Mouse (Mus musculus) spleen, embryonic (tissue): Measurements from ENCODE around the gene Arfgef2.

Experiments used
- CTCF ChIA-PET: fragments of 350-600 bp; sonication (Branson Sonifier 250); formaldehyde crosslinking; loops from one replicate; lab custom pipeline; 2022; lab: Charles Lee

Gene Arfgef2

DNA sequence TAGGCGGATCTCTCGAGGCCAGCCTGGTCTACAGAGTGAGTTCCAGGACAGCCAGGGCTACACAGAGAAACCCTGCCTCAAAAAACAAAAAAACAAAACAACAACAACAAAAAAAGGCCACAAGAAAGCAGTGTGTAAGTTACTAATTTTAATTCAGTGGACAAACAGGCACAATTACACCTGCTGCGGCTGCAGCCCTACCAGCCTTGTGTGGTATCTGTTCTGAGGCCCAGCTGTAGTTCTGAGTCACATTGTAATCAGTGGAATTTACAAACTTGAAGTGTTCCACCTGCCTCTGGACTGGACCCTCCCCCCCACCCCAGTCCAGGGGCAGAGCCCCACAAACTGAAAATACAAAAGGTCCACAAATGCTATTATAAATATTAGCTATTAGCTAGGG lies 2.1 kb upstream of the Arfgef2 start:
- CTCF ChIA-PET = no interaction called here

DNA sequence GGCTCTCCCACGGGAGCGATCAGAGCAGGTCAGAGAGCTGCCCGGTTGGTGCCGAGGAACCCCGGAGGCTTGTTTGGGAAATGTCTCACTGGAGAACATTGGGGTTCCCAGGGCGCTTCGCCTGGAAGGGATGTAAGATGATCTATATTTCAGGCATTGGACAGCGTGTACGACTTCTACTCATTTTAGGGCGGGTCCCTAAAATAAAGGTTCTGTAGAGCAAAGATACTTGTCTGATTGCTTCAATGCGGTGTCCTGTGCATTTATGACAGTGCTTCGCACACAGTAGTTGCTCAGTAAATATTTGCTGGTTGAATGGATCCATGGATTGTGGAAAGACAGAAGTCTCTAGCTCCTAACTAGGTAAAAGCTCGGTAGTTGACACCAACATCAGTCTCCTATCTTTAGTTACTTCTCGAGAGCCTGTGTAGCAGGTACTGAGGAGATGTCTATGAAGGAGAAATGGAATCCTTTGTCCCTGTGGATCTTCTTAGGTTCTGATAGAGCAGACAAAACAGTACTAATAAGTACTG lies 851 bp downstream of the Arfgef2 start:
- CTCF ChIA-PET = interaction anchor here (0.9 to 1.3 kb wide), 2 partner anchors 14 to 31 kb away, joined by 3 to 4 read pairs; partner anchors contain the start of gene Trp53rkb

GRCm38 (mm10) chr2:166806813-166807212 lies 1.4 kb downstream of the Arfgef2 start:
- CTCF ChIA-PET = interaction anchor here (1.3 kb wide), 1 partner anchor 15 kb away, joined by 4 read pairs; the partner anchor contains the start of gene Trp53rkb

GRCm38 (mm10) chr2:166809499-166809898 lies 4.1 kb downstream of the Arfgef2 start:
- CTCF ChIA-PET = interaction anchor here (0.6 kb wide), 1 partner anchor 81 kb away, joined by 3 read pairs; no protein-coding TSS in a partner anchor

DNA sequence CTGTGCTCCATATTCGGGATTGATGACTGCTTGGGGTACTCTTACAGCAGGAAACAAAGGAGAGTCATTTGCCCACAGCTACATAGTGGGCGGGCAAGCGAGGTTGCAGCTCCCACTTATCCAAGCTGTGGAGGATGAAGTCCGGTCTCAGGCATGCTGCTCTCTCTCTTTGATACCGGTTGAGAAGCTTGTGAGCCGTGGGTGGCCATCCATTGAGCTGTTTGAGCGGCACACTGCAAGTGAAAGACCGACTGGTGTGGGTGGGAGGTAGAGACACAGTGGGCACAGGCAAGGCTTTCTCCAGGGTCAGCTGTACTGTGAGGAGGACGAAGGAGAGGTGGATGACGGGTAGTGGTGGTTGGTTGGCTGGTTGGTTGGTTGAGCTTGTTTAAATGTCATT lies 5.4 kb downstream of the Arfgef2 start:
- CTCF ChIA-PET = no interaction called here

DNA sequence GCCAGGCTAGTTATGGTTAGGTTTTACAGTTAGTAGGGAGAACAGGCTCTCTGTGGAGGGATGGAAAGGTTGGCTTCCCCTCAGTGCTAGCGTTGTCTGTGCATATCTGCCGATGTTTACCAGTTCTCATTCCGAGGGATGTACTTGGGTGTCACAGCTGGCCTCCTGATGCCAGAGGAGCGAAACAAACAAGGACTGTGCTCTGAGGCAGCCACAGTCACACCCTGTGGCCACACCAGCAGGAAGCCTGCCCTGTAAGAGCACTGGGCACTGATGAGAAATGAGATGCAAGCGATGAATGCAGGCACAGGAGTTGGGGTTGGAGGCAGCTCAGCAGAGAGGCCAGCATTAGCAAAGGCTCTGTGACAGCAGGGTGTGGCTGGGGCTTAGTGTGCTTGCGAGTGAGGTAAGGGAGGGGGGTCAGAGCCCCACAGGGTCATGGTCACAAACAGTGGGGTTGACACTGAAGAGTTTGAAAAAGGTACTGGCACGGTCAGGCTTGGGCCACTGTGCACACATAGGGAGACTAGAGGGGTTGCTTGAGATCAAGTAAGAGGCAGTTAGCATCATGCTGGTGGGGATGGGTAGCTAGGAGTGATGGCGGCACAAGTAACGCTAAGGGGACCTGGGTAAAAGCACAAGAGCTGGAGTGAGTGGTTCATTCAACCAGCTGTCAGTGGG lies 13.2 kb downstream of the Arfgef2 start:
- CTCF ChIA-PET = interaction anchor here (0.6 kb wide), 1 partner anchor 214 kb away, joined by 3 read pairs; no protein-coding TSS in a partner anchor

GRCm38 (mm10) chr2:166819849-166820248 lies 14.5 kb downstream of the Arfgef2 start:
- CTCF ChIA-PET = interaction anchor here (1.0 kb wide), 1 partner anchor 165 kb away, joined by 3 read pairs; no protein-coding TSS in a partner anchor

DNA sequence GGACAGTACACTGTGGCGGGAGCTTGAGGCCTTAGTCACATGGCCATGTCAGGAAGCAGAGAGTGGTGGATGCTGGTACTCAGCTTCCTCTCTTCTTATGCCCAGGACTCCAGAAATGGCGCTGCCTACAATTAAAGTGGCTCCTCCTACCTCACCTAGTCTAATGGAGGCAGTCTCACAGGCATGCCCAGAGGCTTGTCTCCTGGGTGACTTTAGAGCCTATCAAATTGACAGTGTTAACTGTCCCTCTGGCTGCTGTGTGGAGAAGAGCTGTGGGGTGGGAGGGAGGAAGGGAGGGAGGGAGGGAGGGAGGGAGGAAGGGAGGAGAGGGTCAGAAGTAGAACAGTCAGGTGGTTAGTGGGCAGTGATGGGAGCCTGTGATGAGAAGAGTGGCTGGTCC lies 15.5 kb downstream of the Arfgef2 start:
- CTCF ChIA-PET = interaction anchor here (0.6 to 1.0 kb wide), 2 partner anchors 164 to 1107 kb away, joined by 3 read pairs; no protein-coding TSS in a partner anchor

GRCm38 (mm10) chr2:166821406-166821805 lies 16.0 kb downstream of the Arfgef2 start:
- CTCF ChIA-PET = no interaction called here

GRCm38 (mm10) chr2:166822119-166822826 lies 16.9 kb downstream of the Arfgef2 start:
- CTCF ChIA-PET = no interaction called here

DNA sequence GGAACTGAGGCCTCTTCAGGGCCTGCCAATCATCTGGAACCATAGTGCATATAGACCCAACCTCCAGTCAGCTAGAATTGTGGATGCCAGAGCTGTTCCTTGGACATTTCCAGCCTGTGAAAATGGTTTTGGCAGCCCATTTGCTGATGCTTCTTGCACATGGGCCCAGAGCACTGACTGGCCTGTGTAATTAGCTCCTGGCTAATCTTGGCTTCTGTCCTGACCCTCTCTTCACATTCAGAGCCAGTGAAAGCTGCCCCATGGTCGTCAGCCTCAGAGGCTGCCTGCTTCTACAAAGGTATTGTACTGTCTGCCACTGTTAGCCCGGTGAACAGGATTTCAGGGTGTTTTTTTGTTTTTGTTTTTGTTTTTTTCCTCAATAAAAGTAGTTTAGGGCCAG lies 17.5 kb downstream of the Arfgef2 start:
- CTCF ChIA-PET = no interaction called here

GRCm38 (mm10) chr2:166824386-166824785 lies 19.0 kb downstream of the Arfgef2 start:
- CTCF ChIA-PET = no interaction called here

DNA sequence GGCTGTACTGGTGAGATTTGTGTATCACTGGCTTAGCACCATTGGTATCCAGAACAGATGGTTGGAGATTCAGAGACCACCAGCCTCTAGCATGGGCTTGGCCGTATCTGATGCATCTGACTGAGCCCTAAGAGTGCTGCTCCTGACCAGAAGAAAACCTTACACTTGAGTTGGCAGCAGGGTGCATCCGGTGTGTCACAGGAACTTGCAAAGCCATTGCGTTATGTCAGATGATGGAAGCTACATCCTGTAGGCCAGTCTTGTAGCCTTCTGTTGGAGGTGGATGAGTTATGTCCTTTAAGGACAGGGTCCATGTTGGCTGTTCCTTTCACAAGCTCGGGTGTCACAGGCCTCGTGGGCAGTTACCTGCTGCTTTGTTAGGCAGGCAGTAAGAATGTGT lies 19.6 kb downstream of the Arfgef2 start:
- CTCF ChIA-PET = no interaction called here

DNA sequence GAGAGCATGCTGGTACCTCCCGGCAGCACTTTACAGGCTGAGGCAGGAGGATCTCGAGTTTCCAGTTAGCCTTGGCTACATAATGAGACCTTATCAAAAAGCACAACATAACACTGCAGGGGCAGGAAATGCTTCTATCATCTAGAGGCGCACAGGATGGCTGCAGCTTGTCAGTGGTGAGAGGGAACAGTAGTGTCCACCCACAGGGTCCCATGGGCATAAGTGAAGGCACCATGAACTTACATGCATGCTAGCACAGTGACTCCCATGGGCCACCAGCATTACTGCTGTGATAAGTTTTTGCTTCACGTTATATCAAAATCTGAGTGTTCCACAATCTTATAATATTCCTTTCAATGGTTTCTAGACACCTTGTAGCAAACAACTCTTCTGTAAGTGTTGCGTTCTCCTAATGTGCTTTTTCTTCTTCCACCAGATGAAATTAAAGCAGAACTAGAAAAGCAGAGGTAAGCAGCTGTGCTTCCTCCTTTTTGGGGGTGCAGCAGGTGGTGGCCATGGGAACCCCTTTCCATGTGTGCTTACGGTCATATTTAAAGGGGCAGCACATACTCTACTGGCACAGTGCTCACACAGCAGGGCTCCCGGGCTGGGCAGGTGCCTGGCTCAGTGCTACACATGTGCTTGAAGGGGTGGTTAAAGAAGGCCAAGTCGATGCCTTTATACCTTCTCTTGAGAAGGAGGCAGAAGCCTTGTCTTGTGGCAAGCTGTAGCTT lies 21.3 kb downstream of the Arfgef2 start:
- CTCF ChIA-PET = no interaction called here

DNA sequence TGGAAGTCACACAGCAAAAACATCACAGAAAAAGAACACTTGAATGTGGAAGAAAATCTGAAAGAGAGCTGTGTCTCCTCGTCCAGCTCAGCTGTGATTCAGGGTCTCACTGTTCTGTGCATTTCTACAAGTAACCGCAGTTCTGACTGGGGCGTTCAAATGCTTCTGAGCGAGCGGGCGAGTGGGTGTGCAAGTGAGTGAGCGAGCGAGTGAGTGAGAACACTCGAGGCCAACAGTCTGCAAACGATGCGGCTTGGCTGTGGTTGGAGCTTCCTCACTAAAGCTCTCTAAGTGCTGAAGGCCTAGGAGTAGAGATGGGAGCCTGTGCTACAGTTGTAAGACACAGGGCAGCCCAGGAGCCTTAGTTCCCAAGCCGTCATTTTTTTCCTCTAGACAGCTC lies 22.9 kb downstream of the Arfgef2 start:
- CTCF ChIA-PET = no interaction called here

DNA sequence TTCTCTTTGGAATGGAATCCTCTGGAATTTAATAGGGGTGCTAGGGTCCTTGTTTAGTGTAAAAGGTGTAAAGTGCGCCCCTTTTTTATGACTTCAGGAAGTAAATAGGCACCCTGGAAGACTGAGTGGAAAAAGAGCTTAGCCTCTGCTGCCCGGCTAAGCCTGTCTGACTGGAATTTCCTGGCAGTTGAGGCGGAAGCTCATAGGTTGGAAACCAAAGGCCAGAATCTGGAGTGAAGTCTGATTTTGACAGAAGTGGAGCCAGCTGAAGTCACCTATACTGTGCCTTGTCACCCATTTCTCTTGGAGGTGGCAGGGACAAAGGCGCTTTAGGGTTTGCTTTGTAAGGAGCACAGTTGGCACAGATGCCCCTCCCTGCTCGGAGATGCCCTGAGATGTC lies 25.0 kb downstream of the Arfgef2 start:
- CTCF ChIA-PET = no interaction called here

DNA sequence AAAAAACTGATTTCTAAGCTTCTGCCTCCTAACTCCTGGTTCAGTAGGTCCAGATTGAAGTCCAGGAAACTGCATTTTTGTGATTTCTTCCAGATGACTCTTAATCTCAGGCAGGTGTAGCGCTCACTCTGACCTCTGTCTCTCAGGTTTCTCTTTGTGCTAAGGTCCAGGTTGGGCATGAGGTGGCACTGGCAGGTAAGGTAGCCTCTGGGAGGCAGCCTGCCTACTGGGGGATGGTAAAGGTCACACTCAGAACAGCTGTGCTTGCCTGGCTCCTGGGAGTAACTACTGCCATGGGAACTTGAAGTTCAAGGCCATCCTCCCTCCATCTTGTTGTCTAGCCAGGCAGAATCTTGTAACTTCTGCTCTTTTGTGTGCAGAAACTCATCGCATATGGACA lies 28.7 kb downstream of the Arfgef2 start:
- CTCF ChIA-PET = no interaction called here

DNA sequence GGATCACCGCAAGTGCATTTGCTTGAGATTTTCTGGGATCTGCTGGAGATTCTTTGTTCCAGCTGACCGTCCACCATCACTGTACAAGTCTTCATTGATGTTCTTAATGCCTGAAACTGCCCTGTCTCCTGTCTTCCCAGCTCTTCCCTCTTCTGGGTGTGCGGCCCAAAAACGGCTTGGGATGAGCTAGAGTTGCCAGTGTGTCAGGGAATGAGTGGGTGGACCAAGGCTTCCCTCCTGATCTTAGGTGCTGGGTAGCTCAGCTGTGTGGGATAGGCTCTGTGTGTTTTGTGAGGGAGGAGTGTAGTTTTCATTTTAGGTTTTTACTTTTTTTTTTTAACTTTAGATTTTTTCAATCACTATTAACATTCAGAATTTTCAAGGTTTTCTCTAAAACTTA lies 29.4 kb downstream of the Arfgef2 start:
- CTCF ChIA-PET = no interaction called here

- CTCF ChIA-PET = no interaction called here
Measured at GRCm38 (mm10) chr2:166835581-166835980, 30.2 kb downstream of the Arfgef2 start.

DNA sequence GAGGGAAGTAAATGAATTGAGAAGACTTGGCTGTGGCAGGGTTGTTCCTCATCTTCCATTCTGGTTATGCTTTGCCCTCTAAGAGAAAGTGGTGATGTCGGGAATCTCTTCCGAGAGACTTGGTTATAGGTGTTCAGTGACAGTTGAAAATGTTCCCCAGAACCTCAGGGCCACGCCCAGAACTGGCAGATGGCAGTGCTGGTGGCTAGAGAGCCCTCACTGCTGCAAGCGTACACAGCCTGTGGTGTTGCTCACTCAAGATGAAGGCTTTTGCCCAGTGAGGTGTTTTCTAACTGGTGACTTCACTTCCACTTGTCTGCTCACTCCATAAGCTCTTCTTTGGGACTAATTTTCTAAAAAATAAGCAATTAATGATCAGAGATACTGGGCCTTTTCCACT lies 36.4 kb downstream of the Arfgef2 start:
- CTCF ChIA-PET = no interaction called here

DNA sequence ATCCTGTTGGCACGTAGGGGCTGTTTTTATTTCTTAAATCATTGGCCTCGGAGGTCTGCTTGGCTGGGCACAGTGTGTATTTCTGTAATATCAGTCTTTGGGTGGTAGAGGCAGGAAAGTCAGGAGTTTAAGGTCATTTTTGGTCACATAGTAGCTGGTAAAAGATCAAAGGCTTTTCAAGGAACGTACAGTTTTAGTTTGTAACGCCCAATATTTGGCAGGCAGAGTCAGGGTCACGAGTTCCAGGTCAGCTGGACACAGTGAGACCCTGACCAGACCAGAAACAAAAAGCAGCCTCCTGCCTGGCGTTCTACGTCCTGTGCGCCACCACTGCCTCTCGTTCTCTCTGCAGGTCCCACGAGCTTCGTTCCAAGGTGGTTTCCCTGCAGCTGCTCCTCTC lies 45.3 kb downstream of the Arfgef2 start:
- CTCF ChIA-PET = no interaction called here

GRCm38 (mm10) chr2:166852270-166852669 lies 46.9 kb downstream of the Arfgef2 start:
- CTCF ChIA-PET = no interaction called here
